Mouse (Mus musculus): ENCODE data around the gene Gm35134. TPM values are rescaled to one million over a fixed set of nuclear protein-coding genes. Genes with fewer than 3 reads are reported as not detected.
"Not testable (repeated sequence)": the region's sequence is repeated elsewhere in the genome, so short reads cannot be mapped to it uniquely, and the experiment has no call there.

The Gm35134 gene
- total RNA-seq (2021): not detected
- long read RNA-seq, experiment 1: 0 reads
- long read RNA-seq, experiment 2: 0 reads

DNA sequence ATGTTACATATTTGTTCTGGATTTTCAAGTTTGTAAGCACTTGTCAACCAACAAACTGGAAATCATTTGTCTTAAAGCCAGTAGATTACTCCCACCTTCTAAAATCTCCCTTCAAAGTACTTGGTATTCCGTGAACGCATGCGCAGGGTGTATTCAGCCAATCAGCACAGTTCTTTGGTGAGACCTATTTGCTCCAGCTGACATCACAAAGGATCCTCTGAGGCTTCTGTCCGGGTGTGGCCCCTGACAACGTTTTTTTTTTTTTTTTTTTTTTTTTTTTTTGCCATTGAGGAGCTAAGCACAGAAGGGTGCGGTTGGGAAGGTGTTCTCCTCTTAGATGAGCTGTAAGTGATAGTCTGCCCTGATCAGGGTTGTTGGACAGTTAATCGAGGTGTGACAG lies at the start of gene Gm35134:
TSS of gene Gm35134 (plus strand) at position 301 of the 400 bp plus-strand sequence.
- DNase-seq; intact Hi-C loops (cut with DNase I; ENCODE audit: low total_unique reads): not testable (repeated sequence)
